Mouse (Mus musculus): ENCODE measurements around the gene Slc33a1.

DNA sequence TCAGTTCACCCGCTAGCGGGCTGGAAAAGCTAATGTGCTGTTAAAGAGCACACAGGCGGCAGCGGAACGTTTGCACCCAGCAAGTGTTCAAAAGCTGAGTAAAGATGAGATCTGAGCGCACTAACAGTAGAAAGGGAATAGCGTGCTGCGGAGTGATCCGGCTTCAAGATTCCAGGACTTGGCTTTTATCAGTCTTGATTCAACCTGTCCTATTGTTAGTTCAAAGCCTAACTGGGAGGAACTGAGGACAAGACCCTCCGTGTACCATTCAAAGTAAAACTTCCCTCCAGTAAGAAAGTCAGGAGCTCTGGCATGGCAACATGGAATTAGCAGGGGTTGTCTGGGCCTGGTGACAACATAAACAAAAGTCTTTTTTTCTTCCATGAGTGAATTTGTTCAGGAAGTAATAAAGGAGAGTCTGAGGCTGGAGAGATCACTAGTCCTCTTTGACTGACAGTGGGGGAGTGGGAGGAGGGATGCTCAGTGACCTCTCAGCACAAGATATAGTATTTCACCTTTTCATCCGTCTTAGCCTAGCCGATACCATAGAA, 64.5 kb downstream of the Slc33a1 start:
- no peak for TF ChIP-seq CTCF (IDR thresholded peaks at IDR 0.05; ENCODE audit: extremely low read depth, insufficient read depth, insufficient read length, insufficient replicate concordance)
- TF ChIP-seq POLR2A (IDR thresholded peaks at IDR 0.05; ENCODE audit: low read depth, low read length): no peak

All from spleen, adult 2 months (tissue).